Mouse (Mus musculus) testis, adult 2 months (tissue): ENCODE measurements around the gene Tcf19. TPM values are rescaled to one million over a fixed set of nuclear protein-coding genes. Genes with fewer than 3 reads are reported as not detected.
"Not testable (repeated sequence)": the region's sequence is repeated elsewhere in the genome, so short reads cannot be mapped to it uniquely, and the experiment has no call there.

Experiments
- H3K27ac ChIP-seq: fragments of 200-500 bp; 2 replicates; pipeline ENCODE4 v1.5.1; 2012; ENCODE audit warnings: low read depth, low read length; ENCODE audit not compliant: control insufficient read depth, insufficient read depth
- H3K27me3 ChIP-seq: fragments of 200-500 bp; 2 replicates; pipeline ENCODE4 v1.6.1; 2012; ENCODE audit warnings: mild to moderate bottlenecking, low read length, moderate library complexity; ENCODE audit not compliant: control insufficient read depth, insufficient read depth
- H3K36me3 ChIP-seq: fragments of 200-500 bp; 2 replicates; pipeline ENCODE4 v1.6.1; 2012; ENCODE audit warnings: mild to moderate bottlenecking, low read length; ENCODE audit not compliant: control insufficient read depth, insufficient read depth
- H3K4me1 ChIP-seq: fragments of 200-500 bp; 2 replicates; pipeline ENCODE4 v1.6.1; 2012; ENCODE audit warnings: low read length; ENCODE audit not compliant: control insufficient read depth, insufficient read depth
- H3K4me3 ChIP-seq: fragments of 200-500 bp; 2 replicates; pipeline ENCODE4 v1.5.1; 2012; ENCODE audit warnings: low read depth, mild to moderate bottlenecking, low read length, moderate library complexity, mixed read lengths; ENCODE audit not compliant: control insufficient read depth
- CTCF ChIP-seq: fragments of 200-500 bp; IDR thresholded peaks from 2 replicates; pipeline ENCODE4 v1.5.1; 2012; ENCODE audit warnings: low read depth, mild to moderate bottlenecking, inconsistent platforms, low read length, moderate library complexity; ENCODE audit not compliant: control insufficient read depth, insufficient read depth, insufficient replicate concordance
- POLR2A ChIP-seq: fragments of 200-500 bp; IDR thresholded peaks from 2 replicates; pipeline ENCODE4 v1.6.1; 2012; ENCODE audit warnings: low read depth, mild to moderate bottlenecking, inconsistent platforms, low read length, moderate library complexity; ENCODE audit not compliant: control insufficient read depth
- polyA plus RNA-seq: library from polyadenylated mRNA; depleted of rRNA; stranded (reverse); fragments of >200 nt; gene quantifications from 2 replicates; pipeline ENCODE4 v1.2.3, GENCODE M21; 2012; rRNA removed

Tcf19 gene
- polyA plus RNA-seq, 1 experiment: 2.6 TPM

DNA sequence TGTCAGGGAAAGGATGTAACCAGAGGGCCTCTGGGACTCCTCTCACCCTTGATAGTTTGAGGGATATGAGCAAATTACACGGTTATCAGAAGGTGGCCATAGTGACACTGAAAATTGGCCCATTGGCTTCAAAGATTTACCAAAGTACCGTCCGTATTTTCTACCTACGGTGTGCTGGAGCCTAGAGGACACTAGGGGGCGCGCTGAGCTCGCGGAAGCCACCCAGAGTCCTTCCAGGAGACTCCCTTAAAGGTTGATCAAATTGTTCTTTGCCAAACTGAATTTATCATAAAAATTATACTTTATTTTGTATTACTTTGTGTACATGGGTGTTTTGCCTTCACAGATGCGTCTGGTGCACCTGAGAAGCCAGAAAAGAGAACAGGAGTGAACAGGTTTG lies 32.6 kb downstream of the Tcf19 start:
- Histone ChIP-seq H3K27me3 (no peaks in the 10 kb centered on the region), H3K27ac (0 out of 2 replicates have a peak overlapping the region, but pooled peaks have one; percentile 4), H3K4me3 (no peak overlapping the region), H3K36me3 (no peaks in the 10 kb centered on the region), H3K4me1 (no peaks in the 10 kb centered on the region)
- TF ChIP-seq POLR2A (no peak), CTCF (peak; percentile 88)

DNA sequence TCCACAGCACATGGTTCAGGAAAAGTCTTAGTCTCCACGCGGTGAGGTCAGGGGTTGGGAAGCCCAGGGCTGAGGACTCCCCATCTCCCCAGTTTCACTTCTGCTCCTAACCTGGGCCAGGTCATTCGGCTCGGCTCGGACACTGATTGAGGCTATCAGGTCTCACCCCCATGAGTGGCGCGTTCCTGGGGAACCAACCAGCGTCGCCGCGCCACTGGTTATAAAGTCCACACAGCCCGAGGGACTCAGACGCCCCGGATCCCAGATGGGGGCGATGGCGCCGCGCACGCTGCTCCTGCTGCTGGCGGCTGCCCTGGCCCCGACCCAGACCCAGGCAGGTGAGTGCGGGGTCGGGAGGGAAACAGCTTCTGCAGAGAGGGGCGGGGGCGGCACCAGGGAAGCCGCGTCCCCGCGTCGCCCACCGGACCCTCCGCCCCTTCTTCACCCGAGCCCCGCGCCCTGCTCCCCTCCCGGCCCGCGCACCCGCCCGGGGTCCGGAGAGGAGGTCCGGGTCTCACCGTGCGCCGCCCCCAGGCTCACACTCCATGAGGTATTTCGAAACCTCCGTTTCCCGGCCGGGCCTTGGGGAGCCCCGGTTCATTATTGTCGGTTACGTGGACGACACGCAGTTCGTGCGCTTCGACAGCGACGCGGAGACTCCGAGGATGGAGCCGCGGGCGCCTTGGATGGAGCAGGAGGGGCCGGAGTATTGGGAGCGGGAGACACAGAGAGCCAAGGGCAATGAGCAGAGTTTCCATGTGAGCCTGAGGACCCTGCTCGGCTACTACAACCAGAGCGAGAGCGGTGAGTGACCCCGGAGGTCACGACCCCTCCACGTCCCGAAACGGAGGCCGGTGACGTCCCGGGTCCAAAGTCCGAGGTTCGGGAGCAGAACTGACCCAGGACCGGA lies 46.5 kb downstream of the Tcf19 start, which contains the start of gene H2-Q10:
Gene H2-Q10, plus strand, starts transcription at position 248 of the 910 bp plus-strand sequence.
- Histone ChIP-seq H3K4me3 (peak within 1 kb of the TSS; percentile 5), H3K36me3 (no peaks in the 10 kb centered on the region), H3K4me1 (peaks cover 3% of the 10 kb centered on the region), H3K27me3 (no peaks in the 10 kb centered on the region), H3K27ac (no peak within 1 kb of the TSS)
- no peak for TF ChIP-seq CTCF
- TF ChIP-seq POLR2A: no peak

DNA sequence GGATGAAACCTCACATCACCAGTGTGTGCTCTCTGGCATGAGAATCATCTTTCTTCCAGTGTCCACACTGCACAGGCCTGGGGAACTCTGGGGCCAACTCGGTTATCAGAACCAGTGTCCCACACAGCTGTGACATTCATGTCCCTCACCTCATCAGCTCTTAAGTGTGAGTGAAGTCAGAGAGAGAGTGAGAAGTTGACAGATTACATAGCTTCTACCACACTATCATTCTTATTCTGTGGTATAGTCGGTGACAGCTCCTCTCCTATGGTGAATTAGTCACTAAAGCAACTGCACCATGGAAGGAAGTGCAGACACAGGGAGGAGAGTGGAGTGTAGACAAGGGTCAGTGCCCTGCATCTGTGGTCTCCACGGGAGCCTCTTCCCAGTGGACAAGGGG lies 47.7 kb downstream of the Tcf19 start:
- not testable (repeated sequence) for H3K27me3 ChIP-seq, H3K4me3 ChIP-seq

DNA sequence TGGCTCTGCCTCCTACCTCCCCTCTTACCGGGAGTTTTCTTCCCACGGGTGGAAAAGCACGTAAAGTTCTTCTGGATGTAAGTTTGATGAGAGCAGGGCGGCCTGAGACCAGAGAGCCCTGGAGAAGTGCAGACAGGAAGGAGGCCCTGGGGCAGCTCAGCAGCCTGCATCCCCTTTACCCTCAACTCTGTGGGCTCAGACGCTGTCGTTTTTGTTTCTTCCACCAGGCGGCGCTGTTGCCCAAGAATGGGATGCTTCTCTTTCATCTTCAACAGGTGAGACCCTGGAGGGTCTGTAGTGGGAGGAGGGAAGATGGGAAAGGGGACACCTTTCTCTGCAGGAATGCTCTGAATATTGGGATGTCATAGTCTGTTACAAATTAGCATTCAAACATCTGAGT lies 51.0 kb downstream of the Tcf19 start:
- not testable (repeated sequence) for H3K27me3 ChIP-seq, H3K36me3 ChIP-seq, H3K4me1 ChIP-seq, H3K4me3 ChIP-seq, H3K27ac ChIP-seq
- peak; percentile 82 for TF ChIP-seq CTCF

More for the DNA sequence above, 47.7 kb downstream of the Tcf19 start:
- H3K4me1 ChIP-seq, H3K36me3 ChIP-seq, H3K27ac ChIP-seq: not testable (repeated sequence)

Other genes starting within 250 kb of the Tcf19 start
- not detected in 2 replicates for gene H2-Q1, start 196.4 kb downstream of the Tcf19 start, polyA plus RNA-seq
- gene H2-Q2, start 174.6 kb downstream of the Tcf19 start, polyA plus RNA-seq: 0.53 and 0.90 TPM in 2 replicates
- 3.2 and 4.2 TPM in 2 replicates for gene H2-Q4, start 137.2 kb downstream of the Tcf19 start, polyA plus RNA-seq
- 1.6 and 1.8 TPM in 2 replicates for gene H2-Q6, start 92.0 kb downstream of the Tcf19 start, polyA plus RNA-seq
- gene H2-Q7, start 77.7 kb downstream of the Tcf19 start, polyA plus RNA-seq: 4.9 and 5.2 TPM in 2 replicates
- gene H2-Q10, start 46.7 kb downstream of the Tcf19 start, polyA plus RNA-seq: 0.19 and 0.33 TPM in 2 replicates
- gene Pou5f1, start 10.8 kb downstream of the Tcf19 start, polyA plus RNA-seq: 9.6 and 11.1 TPM in 2 replicates
- 294 and 295 TPM in 2 replicates for gene Cchcr1, start 276 bp upstream of the Tcf19 start, polyA plus RNA-seq
- gene Psors1c2, start 16.4 kb upstream of the Tcf19 start, polyA plus RNA-seq: 2.5 and 3.6 TPM in 2 replicates
- gene Cdsn, start 35.3 kb upstream of the Tcf19 start, polyA plus RNA-seq: 8.7 and 9.5 TPM in 2 replicates
- gene 2300002M23Rik, start 50.6 kb upstream of the Tcf19 start, polyA plus RNA-seq: 1.8 TPM in 1 of 2 replicates, not detected in the other
- gene Sfta2, start 84.7 kb upstream of the Tcf19 start, polyA plus RNA-seq: not detected in 2 replicates
- 0.36 TPM in 1 of 2 replicates, not detected in the other for gene Gm9573, start 109.8 kb upstream of the Tcf19 start, polyA plus RNA-seq
- 0.10 and 0.11 TPM in 2 replicates for gene Mucl3, start 126.9 kb upstream of the Tcf19 start, polyA plus RNA-seq
- 9.5 and 9.8 TPM in 2 replicates for gene Vars2, start 150.8 kb upstream of the Tcf19 start, polyA plus RNA-seq
- 29.4 and 33.7 TPM in 2 replicates for gene Gtf2h4, start 156.9 kb upstream of the Tcf19 start, polyA plus RNA-seq
- gene Ddr1, start 187.8 kb upstream of the Tcf19 start, polyA plus RNA-seq: 11.9 and 12.6 TPM in 2 replicates